Mouse (Mus musculus) right cerebral cortex, adult 2 months (tissue): ENCODE data around the gene Lrrc52.

Source experiments
- DNase-seq, 2 experiments: peaks; one replicate each; pipeline ENCODE4 v3.0.0; 2021 to 2022; ENCODE audit warnings: low spot score in 2 of 2

Gene Lrrc52

GRCm38 (mm10) chr1:167436186-167436975 lies 30.2 kb downstream of the Lrrc52 start:
- DNase-seq: no peak

DNA sequence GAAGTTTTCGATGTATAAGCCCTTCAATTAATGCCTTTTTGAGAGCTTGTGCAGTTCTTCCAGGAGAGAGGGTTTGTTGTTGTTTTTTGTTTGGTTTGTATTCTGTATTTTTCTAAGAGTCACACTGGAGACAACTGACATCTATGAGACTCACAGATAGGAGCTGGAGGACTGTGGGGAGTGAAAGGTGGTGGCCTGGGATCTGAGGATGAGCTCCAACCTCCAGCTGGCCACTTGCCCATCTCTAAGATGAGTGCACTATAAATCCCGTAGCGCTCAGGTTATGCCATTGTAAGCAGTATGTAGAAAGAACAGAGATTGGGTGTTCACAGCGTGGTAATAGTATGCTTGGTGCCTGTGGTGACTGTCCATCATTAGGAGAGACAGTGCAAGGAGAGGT lies 31.6 kb downstream of the Lrrc52 start:
- no peak for DNase-seq

- DNase-seq: no peak
Observed at GRCm38 (mm10) chr1:167430976-167431676, 35.5 kb downstream of the Lrrc52 start.

GRCm38 (mm10) chr1:167426681-167427080 lies 39.9 kb downstream of the Lrrc52 start:
- DNase-seq: no peak

- DNase-seq: no peak
Observed at GRCm38 (mm10) chr1:167425572-167425971, 41.0 kb downstream of the Lrrc52 start.

DNA sequence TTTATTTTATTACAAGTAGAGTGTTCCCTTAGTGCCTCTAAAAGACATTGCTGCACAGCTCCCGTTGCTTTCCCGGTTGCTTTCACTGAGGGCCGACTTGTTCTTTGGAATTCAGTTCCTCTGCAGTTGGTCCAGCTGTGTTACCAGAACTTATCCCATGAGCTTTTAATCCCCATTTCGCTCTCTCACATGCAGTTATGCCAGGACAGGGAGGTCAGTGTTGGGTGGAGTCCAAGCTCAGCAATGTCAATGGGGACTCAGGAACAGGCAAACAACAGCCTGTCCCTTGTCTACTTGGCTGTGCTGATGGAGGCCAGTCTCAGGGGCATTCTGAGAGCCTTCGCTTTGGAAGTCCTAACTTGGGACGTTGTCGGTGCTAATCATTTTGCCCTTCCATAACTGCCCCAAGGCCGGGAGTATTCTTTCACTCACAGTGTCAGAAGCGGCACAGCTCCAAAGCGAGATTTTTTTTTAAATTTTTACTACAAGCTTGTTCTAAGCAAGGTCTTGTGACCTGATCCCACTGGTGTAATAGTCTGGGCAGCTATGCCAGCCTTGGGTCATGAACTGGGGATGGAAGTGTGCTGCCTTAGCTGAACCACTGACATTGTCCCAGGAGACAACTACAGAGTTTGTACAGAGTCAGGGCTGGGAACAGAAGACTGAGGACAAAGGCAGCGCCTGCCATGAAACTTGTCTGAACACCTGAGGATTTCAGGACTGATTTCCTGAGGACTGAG lies 43.9 kb downstream of the Lrrc52 start:
- DNase-seq: no peak

GRCm38 (mm10) chr1:167414846-167415245 lies 51.7 kb downstream of the Lrrc52 start:
- peak; percentile 83 to 88 for DNase-seq

DNA sequence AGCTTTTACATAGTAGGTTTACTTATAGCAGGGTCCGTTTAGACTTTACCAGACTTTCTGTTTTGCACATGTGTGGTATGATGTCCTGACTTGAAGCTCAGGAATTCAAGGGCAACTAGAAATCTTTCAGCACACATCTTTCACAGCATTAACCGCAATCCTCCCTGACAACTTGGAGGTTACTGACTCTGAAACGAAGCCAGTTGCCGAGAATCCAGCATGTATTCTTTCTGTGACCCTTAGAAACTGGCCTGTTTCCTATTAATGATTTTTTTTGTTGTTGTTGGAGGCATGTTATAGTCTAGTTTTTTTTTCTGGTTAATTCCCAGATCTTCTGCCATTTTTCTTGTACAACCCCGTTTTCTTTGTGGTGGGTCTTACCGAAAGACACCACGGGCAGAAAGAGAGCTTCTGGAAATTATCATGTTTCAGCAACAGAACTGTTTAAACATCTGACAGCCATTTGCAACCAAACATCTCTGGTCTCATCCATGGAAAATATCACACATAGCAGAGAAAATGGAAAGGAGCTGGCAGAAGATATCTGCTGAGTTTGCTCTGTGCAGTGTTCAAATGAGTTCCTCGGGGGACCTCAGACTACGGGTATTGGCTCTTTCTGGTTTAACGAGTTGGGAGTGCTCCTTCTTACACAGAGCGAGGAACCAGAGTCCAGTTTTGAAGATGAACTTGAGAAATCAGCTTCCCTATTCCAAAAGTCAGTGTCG lies 54.4 kb downstream of the Lrrc52 start:
- no peak for DNase-seq

DNA sequence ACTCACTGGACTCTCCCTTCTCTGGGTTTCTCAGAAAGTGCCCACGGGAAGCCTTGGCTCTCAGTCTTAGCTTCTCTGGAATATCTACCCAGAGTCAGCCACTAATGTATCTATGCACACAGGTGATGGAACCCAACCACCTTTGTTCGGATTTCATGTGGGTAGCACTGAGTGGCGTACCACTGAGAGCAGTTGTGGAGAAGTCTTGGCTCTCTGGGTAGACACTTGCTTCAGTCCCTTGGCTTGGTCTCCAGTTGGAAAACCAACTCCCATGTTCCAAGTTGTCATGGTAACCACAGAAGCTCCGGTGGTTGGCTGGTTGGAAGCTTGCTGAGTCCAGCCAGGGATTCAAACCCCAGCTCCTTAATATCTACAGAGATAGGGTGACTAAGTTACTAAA lies 57.0 kb downstream of the Lrrc52 start:
- DNase-seq: no peak

DNA sequence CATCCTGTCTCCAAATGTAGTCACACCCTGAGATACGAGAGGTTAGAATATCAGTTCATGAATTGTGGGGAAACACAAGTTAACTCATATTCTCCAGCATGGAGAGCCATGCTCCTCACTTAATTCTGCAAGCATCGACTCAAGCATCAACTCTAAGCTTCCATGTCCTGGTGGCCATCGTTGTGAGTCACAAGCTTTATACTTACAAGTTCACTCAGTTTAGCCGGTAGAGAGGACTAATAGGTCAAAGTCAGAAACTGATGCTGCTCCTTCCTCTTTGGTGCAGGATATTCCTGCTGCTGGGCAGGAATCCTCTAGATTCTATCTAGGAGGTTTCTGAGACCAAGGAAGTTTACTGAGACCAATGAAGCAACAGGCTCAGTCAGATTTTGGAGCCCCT lies 61.3 kb downstream of the Lrrc52 start:
- no peak for DNase-seq
